Comparison of ENCODE assay signal across 9 mouse cellular contexts in genomic region chr13:109047126-109047525, GRCm38 (mm10).
A peak's percentile ranks its signal among the peaks of the same experiment; 100 is the strongest.
DNase-seq lines count a peak whose midpoint lies in the region; ATAC-seq lines count a peak whose summit lies in the region.
"Had no signal": no experiment of that assay in that cellular context is flagged by ENCODE, and none has a peak within 500 bp of the region (broad histone marks: within the 10 kb centered on the region; RNA-seq: fewer than 3 reads in every experiment).

No protein-coding gene starts in this region.

- no peaks in the 10 kb centered on the region for H3K36me3 ChIP-seq in forebrain, embryonic 15.5 days
- no peaks in the 10 kb centered on the region for H3K36me3 ChIP-seq in forebrain, embryonic 11.5 days (ENCODE audit: control insufficient read depth, insufficient read depth, low read length)
- no peaks in the 10 kb centered on the region for H3K36me3 ChIP-seq in hindbrain, embryonic 14.5 days (replicated peaks; ENCODE audit: control insufficient read depth, insufficient read depth)
- H3K36me3 ChIP-seq: liver, embryonic 13.5 days had no signal

- H3K9me3 ChIP-seq in forebrain, embryonic 15.5 days = no peaks in the 10 kb centered on the region
- H3K9me3 ChIP-seq in forebrain, embryonic 11.5 days (ENCODE audit: control insufficient read depth, low read length) = no peaks in the 10 kb centered on the region
- no peaks in the 10 kb centered on the region for H3K9me3 ChIP-seq in hindbrain, embryonic 14.5 days (ENCODE audit: control insufficient read depth, low read length)
- H3K9me3 ChIP-seq: liver, embryonic 13.5 days had no signal

- H3K9ac ChIP-seq in forebrain, embryonic 15.5 days (replicated peaks) = no peak overlapping the region
- H3K9ac ChIP-seq in forebrain, embryonic 11.5 days (ENCODE audit: low read length) = no peak overlapping the region
- H3K9ac ChIP-seq in hindbrain, embryonic 14.5 days = no peak overlapping the region
- H3K9ac ChIP-seq: liver, embryonic 13.5 days had no signal

- H3K27me3 ChIP-seq in forebrain, embryonic 15.5 days = no peaks in the 10 kb centered on the region
- no peaks in the 10 kb centered on the region for H3K27me3 ChIP-seq in forebrain, embryonic 11.5 days (ENCODE audit: control insufficient read depth, insufficient read depth, low read length)
- H3K27me3 ChIP-seq in hindbrain, embryonic 14.5 days (ENCODE audit: control insufficient read depth, insufficient read depth, low read length) = no peaks in the 10 kb centered on the region
- H3K27me3 ChIP-seq: liver, embryonic 13.5 days had no signal

- 38% methylated on average over 7 of the region's 7 CpGs for WGBS in forebrain, embryonic 15.5 days
- WGBS in forebrain, embryonic 11.5 days = 77% methylated on average over 7 of the region's 7 CpGs
- 49% methylated on average over 7 of the region's 7 CpGs for WGBS in hindbrain, embryonic 14.5 days

- peaks cover 4% of the 10 kb centered on the region for H3K4me1 ChIP-seq in forebrain, embryonic 15.5 days
- H3K4me1 ChIP-seq in forebrain, embryonic 11.5 days (replicated peaks; ENCODE audit: control insufficient read depth, insufficient read depth, low read length) = no peaks in the 10 kb centered on the region
- H3K4me1 ChIP-seq in hindbrain, embryonic 14.5 days (replicated peaks; ENCODE audit: control insufficient read depth, insufficient read depth, low read length) = no peaks in the 10 kb centered on the region
- H3K4me1 ChIP-seq: liver, embryonic 13.5 days had no signal

- no peak overlapping the region for H3K27ac ChIP-seq in forebrain, embryonic 15.5 days (replicated peaks)
- no peak overlapping the region for H3K27ac ChIP-seq in forebrain, embryonic 11.5 days (ENCODE audit: low read depth, low read length)
- no peak overlapping the region for H3K27ac ChIP-seq in hindbrain, embryonic 14.5 days
- H3K27ac ChIP-seq: liver, embryonic 13.5 days had no signal

- ATAC-seq in forebrain, embryonic 15.5 days (replicated peaks) = peak; percentile 66; the same call in 1 of the 2 replicates
- ATAC-seq in forebrain, embryonic 11.5 days (replicated peaks; ENCODE audit: low FRiP score) = no peak
- no peak for ATAC-seq in hindbrain, embryonic 14.5 days (ENCODE audit: low FRiP score)

- intact Hi-C loops in left cerebral cortex, postnatal 14 days (cut with DNase I) = loop anchor here (5.0 kb wide), 1 partner anchor 70 kb away; no protein-coding TSS in a partner anchor

- no peak for DNase-seq in forebrain, embryonic 11.5 days (ENCODE audit: low spot score)
- DNase-seq in cerebellum, adult 9-10 months = peak; percentile 52
- DNase-seq in kidney, postnatal 10 days = peak; percentile 59
- peak; percentile 60 to 87 for DNase-seq in left cerebral cortex, postnatal 14 days (ENCODE audit: low spot score in 2 of 2)
- DNase-seq in urinary bladder, adult 18-20 months (ENCODE audit: low spot score in 2 of 2) = no peak
- DNase-seq in hindbrain, embryonic 14.5 days (ENCODE audit: low spot score) = no peak
- no peak for DNase-seq in thymus, postnatal 4 days
- DNase-seq: liver, embryonic 13.5 days had no signal

- no peak overlapping the region for H3K4me3 ChIP-seq in forebrain, embryonic 15.5 days
- H3K4me3 ChIP-seq in forebrain, embryonic 11.5 days (ENCODE audit: low read depth, low read length) = no peak overlapping the region
- H3K4me3 ChIP-seq in hindbrain, embryonic 14.5 days (replicated peaks; ENCODE audit: low read length) = no peak overlapping the region
- H3K4me3 ChIP-seq: liver, embryonic 13.5 days had no signal

- no peak overlapping the region for H3K4me2 ChIP-seq in forebrain, embryonic 15.5 days (replicated peaks)
- no peak overlapping the region for H3K4me2 ChIP-seq in forebrain, embryonic 11.5 days (ENCODE audit: low read depth, low read length, severe bottlenecking)
- H3K4me2 ChIP-seq in hindbrain, embryonic 14.5 days (replicated peaks) = no peak overlapping the region
- H3K4me2 ChIP-seq: liver, embryonic 13.5 days had no signal

Comparison
In these comparisons a context has a peak if more than half of its experiments do, and no peak if none do; other contexts are left out.
1. DNase-seq: peak in cerebellum, adult 9-10 months (single experiment), kidney, postnatal 10 days (single experiment) and left cerebral cortex, postnatal 14 days (2 of 2); none in forebrain, embryonic 11.5 days (single experiment), urinary bladder, adult 18-20 months (0 of 2), hindbrain, embryonic 14.5 days (single experiment) and thymus, postnatal 4 days (single experiment).